Mouse (Mus musculus): Measurements from ENCODE around the gene Gm49384.

Gm49384 gene

DNA sequence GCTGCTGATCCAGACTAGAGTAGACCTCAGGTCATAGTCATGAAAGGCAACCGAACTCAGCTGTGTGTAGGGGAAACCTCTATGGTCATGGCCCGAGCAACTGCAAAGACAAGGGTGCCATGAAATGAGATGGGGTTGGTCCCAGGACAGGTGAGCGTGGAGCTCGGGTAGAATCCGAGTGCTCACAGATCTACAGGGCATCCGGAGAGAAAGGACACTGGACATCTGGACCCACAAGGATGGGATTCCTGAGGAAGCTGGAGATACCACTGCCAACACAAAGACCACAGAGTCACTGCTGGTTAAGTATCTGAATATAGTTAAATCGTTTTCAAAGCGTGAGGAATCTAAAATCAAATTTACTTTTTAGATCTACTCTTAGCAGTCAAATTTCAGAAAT lies 3.3 kb upstream of the Gm49384 start:
- DNase-seq (ENCODE audit: low spot score) = no peak

DNA sequence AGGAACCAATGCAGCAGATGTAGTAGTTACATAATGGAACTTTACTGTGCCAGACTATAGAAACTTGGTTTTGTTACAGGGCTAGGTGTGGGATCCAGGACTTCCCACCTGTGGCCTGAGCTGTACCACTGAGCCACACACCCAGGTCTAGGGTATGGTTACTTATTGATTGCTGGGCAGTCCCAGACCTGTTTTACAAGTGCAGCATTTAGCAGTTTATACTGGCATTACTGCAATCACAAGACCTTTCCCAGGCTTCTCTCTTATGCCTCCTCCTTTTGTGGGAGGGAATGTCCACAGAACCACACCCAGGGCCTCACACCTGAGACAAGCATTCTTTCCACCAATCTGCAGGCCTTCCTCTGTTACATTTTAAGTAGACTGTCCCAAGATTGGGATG lies 5.1 kb downstream of the Gm49384 start:
- DNase-seq (ENCODE audit: low spot score) = no peak

DNA sequence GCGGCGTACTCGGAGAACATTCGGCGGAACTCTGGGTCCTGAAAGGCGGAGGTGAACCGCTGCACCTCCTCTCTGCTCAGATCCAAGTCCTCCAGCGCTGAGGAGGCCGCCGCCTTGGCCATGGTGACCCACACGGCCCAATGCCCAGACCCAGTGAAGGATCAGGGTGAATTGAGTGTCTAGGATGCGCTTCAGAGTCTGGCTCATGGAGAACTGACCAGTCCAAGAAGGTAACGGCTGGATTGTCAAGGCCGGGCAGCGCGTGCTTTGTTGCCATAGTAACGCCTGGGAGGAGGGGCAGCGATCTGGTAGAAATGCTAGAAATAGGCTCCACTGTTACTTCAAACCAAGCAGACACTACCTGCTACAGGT lies 5.9 kb downstream of the Gm49384 start, which contains the start of gene Dnaaf2:
Gene Dnaaf2 (minus strand): TSS at position 266 of the 372 bp plus-strand sequence.
- peak; percentile 73 for DNase-seq (ENCODE audit: low spot score)

DNA sequence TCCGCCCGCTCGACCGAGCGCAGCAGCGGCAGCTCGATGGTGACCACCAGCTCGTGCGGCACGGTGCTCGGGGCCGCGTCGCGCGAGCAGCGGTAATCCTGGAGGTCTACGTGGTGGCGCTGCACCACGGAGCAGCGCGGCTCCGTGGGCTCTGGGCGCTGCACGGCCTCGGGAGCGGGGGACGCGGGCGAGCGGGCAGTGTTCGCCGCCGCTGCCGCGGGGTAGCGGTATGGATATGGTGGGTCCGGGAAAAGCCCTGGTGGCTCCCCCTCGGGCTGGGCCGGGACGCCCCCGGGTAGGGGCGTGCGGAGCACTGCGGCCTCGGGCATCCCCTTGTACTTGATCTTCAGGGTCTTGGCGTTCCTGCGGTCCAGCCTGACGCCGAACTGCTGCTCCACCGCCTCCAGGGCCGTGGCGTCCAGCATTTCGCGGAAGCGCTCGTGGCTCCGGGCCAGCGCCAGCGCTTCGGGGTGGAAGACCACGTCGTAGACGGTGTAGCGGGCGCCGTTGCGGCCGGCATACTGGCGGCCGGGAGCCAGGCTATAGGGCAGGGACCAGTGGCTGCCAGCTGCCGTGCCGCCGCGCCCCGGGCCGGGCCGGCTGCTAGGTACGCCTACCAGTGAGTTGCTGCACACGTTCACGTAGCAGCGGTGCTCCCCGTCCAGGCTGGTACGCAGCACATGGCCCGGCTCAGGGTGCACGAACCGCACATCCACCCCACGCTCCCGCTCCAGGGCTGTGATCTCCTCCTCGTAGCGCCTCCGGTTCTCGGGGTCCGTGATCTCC lies 6.5 kb downstream of the Gm49384 start:
- DNase-seq (ENCODE audit: low spot score) = peak; percentile 19

DNA sequence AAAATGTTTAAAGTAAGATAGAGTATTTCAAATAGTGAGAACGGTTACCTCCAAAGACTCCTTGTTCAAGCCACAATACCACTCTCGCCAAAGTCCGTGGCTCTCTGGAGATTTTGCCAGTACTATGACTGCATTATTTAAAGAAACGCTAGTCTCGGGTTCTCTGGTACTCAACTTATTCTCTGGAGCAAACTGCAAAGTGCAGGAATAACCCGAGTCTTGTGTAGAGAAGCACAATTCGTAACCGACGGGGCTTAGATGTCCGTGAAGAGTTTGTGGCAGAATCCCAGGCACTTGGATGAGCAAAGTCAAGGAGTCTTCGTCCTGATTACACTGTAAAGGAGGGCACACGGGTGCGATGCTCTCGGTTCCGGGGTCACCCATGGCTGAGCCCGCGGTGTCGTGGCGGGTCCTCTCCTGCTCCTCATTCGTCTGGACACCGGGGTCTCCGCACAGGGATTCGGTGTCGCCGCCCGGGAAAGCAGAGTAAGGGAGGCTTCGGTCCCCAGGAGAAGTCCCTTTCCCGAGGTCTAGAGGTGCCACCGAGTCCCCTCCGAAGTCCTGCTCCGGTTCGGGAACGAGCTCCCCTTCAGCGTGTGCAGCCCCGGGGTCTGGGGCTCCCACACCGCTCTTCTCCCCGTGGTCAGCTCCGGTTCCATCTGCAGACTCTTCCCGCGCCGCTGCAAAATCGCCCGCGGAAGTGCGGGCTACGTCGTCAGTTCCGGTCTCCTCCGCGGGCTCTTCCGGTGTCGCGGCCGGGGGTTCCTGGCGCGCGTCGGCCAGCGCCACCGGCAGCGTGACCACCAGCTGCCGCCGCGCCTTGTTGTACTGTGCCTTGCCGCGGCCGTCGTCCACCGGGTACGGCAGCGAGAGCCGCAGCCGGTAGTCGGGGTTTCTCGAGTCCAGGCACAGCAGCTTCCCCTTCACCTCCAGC lies 7.4 kb downstream of the Gm49384 start, which contains the start of gene Gm49383:
Gene Gm49383 (minus strand): TSS at position 661 of the 934 bp plus-strand sequence.
- peak; percentile 38 for DNase-seq (ENCODE audit: low spot score)

DNA sequence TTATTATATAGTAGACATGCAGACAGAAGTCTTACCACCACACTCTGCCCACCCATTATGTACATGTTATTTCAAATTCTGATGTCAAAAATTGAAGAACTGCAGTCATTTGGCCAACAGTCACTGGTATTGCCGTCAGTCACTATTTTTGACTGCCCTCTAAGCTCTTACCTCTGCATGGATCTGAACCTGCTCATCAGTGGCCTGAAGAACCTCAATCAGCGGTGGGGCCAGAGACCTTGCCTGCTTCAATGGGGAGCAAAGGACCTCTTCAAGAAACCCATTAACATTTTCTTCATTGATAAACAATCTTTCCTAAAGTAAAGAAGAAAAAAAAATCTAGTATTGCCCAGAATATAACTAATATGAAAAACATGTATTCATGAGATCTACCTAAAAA lies 11.4 kb downstream of the Gm49384 start:
- DNase-seq (ENCODE audit: low spot score) = no peak

DNA sequence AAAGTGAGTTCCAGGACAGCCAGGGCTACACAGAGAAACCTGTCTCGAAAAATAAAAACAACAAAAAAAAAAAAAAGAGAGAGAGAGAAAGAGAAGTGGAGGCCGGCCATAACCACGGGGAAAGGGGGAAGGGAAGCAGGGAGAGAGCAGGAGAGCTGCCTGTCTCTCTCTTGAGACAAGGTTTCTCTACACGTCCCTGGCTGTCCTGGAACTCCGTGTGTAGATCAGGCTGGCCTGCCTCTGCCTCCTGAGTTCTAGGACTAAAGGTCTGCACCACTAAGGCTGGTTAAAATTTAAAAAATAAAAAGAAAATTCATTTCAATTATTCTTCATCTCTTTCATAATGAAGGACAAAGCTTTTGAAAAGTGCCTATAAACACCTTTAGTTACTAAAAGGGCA lies 12.7 kb downstream of the Gm49384 start:
- DNase-seq (ENCODE audit: low spot score) = no peak

DNA sequence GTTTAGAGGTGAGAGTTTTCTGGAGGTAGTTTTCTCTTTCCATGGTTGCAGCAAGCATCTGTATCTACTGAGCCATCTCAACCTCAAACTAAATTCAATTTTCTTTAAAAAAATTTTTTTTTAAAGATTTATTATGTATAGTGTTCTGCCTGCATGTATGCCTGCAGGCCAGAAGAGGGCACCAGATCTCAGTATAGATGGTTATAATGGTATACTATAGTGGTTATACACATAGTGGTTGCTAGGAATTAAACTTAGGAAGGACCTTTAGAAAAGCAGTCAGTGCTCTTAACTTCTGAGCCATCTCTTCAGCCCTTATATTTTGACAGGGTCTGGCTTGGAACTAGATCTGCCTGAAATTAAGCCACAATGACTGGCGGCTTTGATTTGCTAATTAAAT lies 13.5 kb downstream of the Gm49384 start:
- no peak for DNase-seq (ENCODE audit: low spot score)

DNA sequence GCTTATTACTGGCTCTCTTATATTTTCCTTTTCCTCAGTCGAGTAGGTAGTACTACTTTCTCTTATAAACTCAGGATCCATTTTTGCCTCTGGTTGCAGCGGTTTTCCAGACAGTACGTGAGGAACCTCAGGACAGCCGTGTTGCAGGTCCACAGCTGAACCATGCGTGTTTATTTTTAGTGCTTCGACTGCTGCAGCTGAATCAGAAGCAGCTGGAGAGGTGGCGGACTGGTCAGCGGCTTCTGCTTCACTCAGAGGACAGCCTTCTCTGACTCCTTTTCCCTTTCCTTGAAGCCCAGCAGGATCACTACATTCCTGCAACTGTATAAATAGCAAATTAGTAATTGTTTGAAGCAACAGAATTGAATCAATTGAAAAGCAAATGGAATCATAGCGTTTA lies 14.0 kb downstream of the Gm49384 start:
- no peak for DNase-seq (ENCODE audit: low spot score)

DNA sequence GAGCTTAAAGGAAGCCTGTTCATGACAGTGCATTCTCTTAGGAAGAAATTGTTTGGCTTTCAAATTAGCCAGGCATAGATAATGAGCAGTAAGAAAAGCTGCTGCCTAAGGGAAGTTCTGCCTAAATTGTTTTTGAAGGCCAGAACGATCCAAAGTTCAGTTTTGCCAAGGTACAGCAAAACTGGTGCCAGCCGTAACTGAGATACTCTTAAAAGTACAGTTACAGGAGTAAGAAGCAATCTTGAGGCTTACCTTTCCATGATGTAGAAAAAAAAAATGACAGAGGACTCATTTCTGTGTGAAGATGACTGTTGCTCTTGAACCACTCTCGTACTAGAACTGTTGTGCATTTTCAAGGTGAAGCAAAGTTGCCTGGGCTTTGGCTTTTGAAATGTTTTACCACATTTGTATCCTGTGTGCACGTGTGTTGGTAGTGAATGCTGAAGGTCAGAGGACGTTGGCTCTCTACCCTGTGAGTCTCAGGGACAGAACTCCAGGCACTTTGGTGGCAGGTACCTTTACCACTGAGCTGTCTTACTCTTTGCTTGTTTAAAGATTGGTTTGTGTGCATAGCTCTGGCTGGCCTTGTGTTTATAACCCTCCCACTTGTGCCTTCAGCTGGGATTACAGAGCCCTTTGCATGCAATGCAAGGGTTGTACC lies 17.1 kb downstream of the Gm49384 start:
- no peak for DNase-seq (ENCODE audit: low spot score)

DNA sequence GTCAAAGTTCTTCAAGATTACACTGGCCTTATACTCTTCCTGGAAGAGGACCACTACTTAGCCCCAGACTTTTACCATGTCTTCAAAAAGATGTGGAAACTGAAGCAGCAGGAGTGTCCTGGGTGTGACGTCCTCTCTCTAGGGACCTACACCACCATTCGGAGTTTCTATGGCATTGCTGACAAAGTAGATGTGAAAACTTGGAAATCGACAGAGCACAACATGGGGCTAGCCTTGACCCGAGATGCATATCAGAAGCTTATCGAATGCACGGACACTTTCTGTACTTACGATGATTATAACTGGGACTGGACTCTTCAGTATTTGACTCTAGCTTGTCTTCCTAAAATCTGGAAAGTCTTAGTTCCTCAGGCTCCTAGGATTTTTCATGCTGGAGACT lies 18.7 kb downstream of the Gm49384 start:
- no peak for DNase-seq (ENCODE audit: low spot score)

DNA sequence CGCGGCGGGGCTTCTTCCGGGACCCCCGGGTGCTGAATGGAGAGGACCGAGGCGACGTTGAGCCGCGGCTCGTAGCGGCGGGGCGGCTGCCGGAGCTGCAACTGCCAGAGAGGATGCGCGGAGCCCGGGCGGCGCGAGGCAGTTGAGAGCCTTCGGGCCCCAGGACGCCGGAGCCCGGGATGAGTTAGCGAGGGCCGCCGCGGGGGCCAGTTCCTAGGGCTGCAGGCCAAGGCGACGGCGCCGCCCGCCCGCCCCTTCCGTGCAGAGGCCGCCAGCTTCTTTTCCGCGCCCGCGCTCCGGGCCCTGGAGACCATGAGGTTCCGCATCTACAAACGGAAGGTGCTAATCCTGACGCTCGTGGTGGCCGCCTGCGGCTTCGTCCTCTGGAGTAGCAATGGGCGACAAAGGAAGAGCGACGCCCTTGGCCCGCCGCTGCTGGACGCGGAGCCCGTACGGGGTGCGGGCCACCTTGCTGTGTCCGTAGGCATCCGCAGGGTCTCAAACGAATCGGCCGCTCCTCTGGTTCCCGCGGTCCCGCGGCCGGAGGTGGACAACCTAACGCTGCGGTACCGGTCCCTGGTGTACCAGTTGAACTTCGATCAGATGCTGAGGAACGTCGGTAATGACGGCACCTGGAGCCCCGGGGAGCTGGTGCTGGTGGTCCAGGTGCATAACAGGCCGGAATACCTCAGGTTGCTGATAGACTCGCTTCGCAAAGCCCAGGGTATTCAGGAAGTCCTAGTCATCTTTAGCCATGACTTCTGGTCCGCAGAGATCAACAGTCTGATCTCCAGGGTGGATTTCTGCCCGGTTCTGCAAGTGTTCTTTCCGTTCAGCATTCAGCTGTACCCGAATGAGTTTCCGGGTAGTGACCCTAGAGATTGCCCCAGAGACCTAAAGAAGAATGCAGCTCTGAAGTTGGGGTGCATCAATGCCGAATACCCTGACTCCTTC lies 19.4 kb downstream of the Gm49384 start:
- no peak for DNase-seq (ENCODE audit: low spot score)

DNA sequence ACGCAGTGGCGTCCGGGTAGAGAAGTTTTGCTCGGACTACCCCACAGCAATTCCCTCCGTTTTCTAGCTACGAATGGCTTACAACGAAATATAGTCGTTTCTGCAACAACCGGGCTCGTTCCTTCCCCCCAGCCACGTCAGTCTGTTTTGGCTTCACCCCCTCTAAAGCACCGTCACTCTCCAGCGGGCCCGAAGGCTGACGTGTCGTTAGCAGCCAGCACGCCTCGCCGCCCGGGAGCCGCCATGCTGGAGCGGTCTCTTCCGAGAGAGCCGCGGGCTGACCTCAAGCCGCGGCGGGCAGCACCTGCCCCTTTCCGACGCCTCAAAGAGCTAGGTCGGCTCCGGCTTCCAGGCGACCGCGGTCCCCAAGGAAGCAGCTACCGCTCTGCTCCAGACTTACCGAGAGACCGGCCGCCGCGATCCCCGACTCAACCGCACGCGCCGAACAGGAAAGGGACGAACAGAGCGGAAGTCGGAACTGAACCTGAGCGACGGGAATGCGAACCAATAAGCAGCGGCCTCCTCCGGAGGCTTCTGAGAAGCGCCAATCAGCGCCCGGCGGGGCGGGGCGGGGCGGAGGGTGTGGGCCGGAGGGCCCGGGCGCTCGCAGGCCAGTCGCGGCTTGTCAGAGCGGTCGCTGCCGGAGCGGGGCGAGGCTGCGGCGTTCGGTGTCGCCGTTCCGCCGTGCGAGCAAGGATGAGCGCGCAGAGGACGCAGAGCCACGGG lies 20.3 kb downstream of the Gm49384 start, which contains the start of the genes Rpl36al and Mgat2:
Gene Rpl36al (minus strand): TSS at position 501 of the 726 bp plus-strand sequence.
Gene Mgat2 (plus strand): TSS at position 575 of the 726 bp plus-strand sequence.
- DNase-seq (ENCODE audit: low spot score) = peak; percentile 96

DNA sequence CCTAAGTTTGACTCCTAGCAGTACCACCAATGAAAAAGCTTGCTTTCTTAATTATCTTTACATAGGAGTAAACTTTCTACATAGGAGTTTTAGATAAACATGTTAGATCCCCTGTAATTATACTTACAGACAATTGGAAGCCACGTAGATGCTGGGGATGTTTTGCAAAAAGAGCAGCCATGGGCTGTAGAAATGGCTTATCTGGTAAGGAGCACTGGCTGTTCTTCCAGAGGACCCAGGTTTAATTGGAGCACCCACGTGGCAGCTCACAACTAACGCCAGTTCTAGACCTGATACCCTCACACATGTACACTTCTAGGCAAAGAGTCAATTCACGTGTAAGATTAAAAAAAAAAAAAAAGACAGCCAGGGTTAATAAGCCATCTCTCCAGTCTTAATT lies 22.3 kb downstream of the Gm49384 start:
- no peak for DNase-seq (ENCODE audit: low spot score)

DNA sequence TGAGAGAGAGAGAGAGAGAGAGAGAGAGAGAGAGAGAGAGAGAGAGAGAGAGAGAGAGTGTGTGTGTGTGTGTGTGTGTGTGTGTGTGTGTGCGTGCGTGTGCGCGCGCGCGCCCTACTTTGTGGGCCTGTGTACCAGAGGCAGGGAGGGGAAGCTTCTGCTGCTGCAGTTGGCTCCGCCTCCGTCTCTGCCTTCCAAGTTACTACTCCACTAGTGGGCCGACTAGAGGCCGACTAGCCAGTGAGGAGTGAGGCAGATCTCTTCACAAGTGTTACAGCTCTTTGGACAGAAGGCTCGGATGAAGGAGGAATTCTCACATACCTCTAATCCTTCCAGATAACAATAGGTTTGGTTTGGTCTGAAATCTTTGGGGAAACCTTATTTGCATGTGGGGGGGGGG lies 24.7 kb downstream of the Gm49384 start:
- no peak for DNase-seq (ENCODE audit: low spot score)

DNA sequence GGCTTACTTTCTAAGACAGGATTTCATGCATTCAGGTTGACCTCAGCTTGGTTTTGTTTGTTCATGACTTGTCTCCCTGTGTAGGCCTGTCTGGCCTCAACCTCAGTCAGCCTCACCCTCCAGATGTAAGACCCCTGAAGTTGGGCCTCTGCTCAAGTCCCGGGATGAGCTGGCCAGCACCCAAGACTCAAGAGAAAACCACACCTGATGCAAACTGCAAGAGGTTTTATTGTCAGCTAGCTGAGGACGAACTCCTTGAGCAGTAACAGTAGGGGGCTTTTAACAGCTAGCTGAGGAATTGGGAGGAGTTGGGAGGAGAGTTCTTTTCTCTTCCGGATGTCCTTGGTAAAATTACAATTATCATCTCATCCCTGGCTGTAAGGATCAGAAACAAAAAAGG lies 26.5 kb downstream of the Gm49384 start:
- no peak for DNase-seq (ENCODE audit: low spot score)

DNA sequence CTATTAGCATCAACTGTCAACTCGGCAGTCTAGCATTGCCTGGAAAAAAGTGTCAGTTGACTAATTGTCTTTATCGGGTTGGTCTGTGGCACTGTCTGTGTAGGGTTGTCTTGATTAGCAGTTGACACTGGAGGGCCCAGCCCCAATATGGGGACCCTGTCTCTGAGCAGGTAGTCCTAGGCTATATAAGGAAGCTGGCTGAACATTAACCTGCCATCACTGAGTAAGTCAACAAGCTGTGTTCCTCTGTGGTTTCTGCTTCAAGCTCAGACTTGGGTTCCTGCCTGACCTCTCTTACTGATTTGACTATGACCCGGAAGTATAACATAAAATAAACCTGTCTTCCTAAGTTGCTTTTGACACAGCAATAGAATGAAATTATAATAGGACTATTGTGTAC lies 28.1 kb downstream of the Gm49384 start:
- no peak for DNase-seq (ENCODE audit: low spot score)

DNA sequence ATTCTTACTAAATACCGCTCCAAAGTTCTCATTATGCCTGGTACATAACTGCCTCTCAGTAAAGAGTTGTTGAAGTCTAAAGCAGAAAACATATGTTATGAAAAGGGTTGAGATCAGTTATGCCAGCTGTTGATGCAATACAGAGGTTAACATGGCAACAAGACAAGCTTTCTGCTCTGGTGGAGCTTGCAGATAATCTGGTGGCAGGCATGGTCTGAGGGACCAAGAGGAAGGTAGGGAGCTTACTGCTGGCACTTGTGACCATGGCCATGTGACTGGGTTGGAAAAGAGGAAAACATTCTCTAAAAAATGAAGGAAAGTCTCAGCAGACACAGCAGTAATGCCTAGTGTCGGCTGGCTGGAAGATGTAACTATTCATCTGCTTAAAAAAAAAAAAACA lies 32.8 kb downstream of the Gm49384 start:
- DNase-seq (ENCODE audit: low spot score) = no peak

DNA sequence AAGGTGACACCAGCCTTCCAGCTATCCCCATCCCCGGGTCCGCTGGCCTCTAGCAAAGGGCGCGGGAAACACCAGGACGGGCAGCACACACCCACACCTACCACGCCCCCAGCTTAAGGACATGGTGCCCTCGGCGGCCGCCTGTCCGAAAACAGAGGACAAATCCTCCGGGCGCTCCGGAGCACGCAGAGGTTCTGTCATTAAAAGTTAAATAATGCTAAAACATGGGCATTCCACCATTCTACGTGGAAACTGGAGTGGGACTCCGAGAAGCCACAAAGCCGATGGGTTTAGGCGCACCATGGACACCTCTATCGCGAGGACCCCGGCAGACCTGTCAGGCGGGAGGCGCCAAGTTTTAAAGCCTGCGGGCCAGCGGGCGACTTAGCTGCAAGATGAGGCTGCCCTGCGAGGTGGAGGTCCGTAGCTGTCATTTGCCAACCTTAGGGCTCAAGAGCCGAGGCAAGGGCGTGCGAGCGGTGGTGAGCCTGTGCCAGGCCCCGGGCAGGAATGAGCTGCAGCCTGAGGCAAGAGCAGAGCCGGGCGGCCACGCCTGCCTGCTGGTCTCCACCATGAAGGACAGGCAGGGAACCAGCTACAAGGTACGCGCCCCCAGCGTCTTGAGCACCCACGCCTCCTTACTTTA lies 35.5 kb downstream of the Gm49384 start, which contains the start of gene Lrr1:
Gene Lrr1 (plus strand): TSS at position 354 of the 646 bp plus-strand sequence.
- peak; percentile 67 for DNase-seq (ENCODE audit: low spot score)

All from ovary, adult 18-20 months (tissue).